Mouse (Mus musculus): ENCODE data around the gene Sgip1. TPM values are rescaled to one million over a fixed set of nuclear protein-coding genes. Genes with fewer than 3 reads are reported as not detected.
A peak's percentile ranks its signal among the peaks of the same experiment; 100 is the strongest.

The Sgip1 gene
- polyA plus RNA-seq, 1 experiment from 2014 or later: 21.6 TPM

DNA sequence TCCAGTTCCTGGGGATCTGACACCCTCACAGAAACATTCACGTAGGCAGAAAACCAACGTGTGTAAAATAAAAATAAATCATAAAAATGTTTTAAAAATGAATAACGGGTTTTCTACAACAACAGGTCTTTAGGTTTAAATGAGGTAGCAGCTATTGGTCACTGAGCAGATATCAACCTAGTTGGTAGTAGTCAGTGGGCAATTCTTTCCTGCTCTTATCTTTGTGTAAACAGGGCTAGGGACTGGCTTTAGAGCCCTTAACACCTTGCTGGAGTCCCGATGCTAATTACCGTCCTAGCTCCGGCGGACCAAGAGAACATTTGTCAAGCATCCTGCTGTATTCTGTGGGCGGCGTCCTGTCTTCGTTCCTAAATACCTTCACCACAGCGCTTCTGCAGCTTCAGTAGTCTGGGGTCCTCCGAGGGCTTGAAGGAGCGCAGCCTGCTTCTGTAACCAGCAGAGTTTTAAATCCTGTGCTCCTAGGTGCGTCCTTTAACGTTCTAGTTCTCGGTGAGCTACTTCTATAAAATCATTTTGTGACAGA is 236.8 kb downstream of the Sgip1 start:
- Histone ChIP-seq H3K4me2 (ENCODE audit: low read length) (peak overlapping the region; percentile 28; the same call in 1 of the 2 replicates), H3K4me1 (ENCODE audit: control insufficient read depth, insufficient read depth, low read length) (peaks cover 6% of the 10 kb centered on the region; the same call in 1 of the 2 replicates), H3K27ac (ENCODE audit: low read depth, low read length) (no peak overlapping the region), H3K36me3 (ENCODE audit: control insufficient read depth, insufficient read depth, low read length) (no peaks in the 10 kb centered on the region), H3K9ac (ENCODE audit: low read length) (no peak overlapping the region), H3K27me3 (replicated peaks; ENCODE audit: control insufficient read depth, insufficient read depth, low read length) (peaks cover 23% of the 10 kb centered on the region; the same call in 1 of the 2 replicates), H3K4me3 (ENCODE audit: low read depth, low read length) (no peak overlapping the region), H3K9me3 (replicated peaks; ENCODE audit: control insufficient read depth, low read length) (no peaks in the 10 kb centered on the region)
- DNase-seq (ENCODE audit: low spot score): peak; percentile 22
- 11% methylated on average over 16 of the region's 16 CpGs for WGBS
- ATAC-seq: no peak

DNA sequence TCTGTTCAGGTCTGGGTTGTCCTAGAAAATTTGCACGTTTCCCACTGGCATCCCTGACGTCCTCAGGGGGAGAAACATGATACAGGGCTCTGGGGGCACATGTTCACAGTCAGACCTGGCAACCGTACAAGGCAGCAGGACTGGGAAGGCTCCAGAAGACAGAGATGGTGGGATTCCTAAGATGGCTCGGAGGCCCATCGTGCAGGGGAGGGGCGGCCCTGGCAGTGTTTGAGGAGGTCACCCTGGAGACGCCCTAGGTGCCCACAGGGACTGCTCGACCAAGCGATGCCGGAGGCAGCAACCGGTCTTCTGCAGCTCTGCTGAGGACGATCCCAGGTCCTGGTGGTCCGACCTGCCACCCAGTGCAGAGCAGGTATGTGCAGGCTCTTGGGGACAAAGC is 237.3 kb downstream of the Sgip1 start, which contains the start of gene Tctex1d1:
TSS of gene Tctex1d1 (plus strand) at position 167 of the 400 bp plus-strand sequence.
- Histone ChIP-seq H3K27ac (ENCODE audit: low read depth, low read length) (no peak within 1 kb of the TSS), H3K4me1 (ENCODE audit: control insufficient read depth, insufficient read depth, low read length) (peaks cover 6% of the 10 kb centered on the region; the same call in 1 of the 2 replicates), H3K27me3 (replicated peaks; ENCODE audit: control insufficient read depth, insufficient read depth, low read length) (peaks cover 23% of the 10 kb centered on the region; the same call in 1 of the 2 replicates), H3K36me3 (ENCODE audit: control insufficient read depth, insufficient read depth, low read length) (no peaks in the 10 kb centered on the region), H3K4me2 (ENCODE audit: low read length) (peak within 1 kb of the TSS; percentile 44), H3K9me3 (replicated peaks; ENCODE audit: control insufficient read depth, low read length) (no peaks in the 10 kb centered on the region), H3K9ac (ENCODE audit: low read length) (0 out of 2 replicates have a peak within 1 kb of the TSS, but pooled peaks have one; percentile 13), H3K4me3 (ENCODE audit: low read depth, low read length) (peak within 1 kb of the TSS; percentile 21)
- 3% methylated on average over 13 of the region's 13 CpGs for WGBS
- ATAC-seq (0 out of 2 replicates have a peak, but pooled peaks have one; percentile 37), DNase-seq (ENCODE audit: low spot score) (peak; percentile 45)

DNA sequence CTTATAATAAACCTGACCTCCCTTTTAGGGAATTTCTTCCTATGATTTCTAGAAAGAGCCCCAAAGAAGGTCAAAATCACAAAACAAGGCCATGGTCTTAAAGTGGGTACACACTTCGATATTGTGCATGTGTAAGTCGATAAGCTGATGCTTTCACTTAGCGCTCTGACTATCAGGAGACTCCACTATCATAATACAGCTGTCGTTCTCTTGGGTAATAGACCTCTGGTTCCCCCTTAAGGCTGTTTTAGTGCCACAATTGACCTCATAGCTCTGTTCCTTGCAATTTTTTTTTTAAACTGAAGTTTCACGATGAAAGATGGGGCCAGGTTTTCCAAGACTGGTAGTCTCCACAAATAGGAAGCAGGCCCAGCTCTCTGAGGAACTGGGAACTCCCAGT is 238.3 kb downstream of the Sgip1 start:
- no peak for DNase-seq (ENCODE audit: low spot score)

DNA sequence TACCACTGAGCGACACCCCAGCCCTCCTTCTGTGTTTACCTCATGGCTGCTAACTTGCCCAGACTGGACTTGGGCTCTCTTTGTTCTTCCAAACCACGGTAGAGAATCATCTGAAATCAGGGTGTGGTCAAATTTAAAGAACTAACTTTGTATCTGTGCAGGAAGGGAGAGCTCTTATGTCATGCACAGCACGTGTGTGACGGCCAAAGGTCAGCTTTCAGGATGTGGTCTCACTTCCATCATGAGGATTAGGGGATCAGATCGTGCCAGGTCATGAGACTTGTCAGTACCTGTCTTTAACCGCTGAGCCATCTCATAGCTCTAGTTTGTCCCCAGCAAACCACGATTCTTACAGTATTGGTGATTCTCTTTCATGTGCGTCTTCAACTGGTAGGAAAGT is 240.6 kb downstream of the Sgip1 start:
- Histone ChIP-seq H3K27me3 (replicated peaks; ENCODE audit: control insufficient read depth, insufficient read depth, low read length) (peaks cover 19% of the 10 kb centered on the region; the same call in 1 of the 2 replicates), H3K4me1 (ENCODE audit: control insufficient read depth, insufficient read depth, low read length) (peaks cover 6% of the 10 kb centered on the region; the same call in 1 of the 2 replicates), H3K4me3 (ENCODE audit: low read depth, low read length) (no peak overlapping the region), H3K36me3 (ENCODE audit: control insufficient read depth, insufficient read depth, low read length) (no peaks in the 10 kb centered on the region), H3K4me2 (ENCODE audit: low read length) (no peak overlapping the region), H3K27ac (ENCODE audit: low read depth, low read length) (no peak overlapping the region), H3K9ac (ENCODE audit: low read length) (no peak overlapping the region), H3K9me3 (replicated peaks; ENCODE audit: control insufficient read depth, low read length) (no peaks in the 10 kb centered on the region)
- ATAC-seq: no peak
- WGBS: 90% methylated on average over 8 of the region's 8 CpGs
- no peak for DNase-seq (ENCODE audit: low spot score)

More for the DNA sequence above, 238.3 kb downstream of the Sgip1 start:
- H3K36me3 ChIP-seq (ENCODE audit: control insufficient read depth, insufficient read depth, low read length): no peaks in the 10 kb centered on the region
- H3K4me1 ChIP-seq (ENCODE audit: control insufficient read depth, insufficient read depth, low read length): peaks cover 6% of the 10 kb centered on the region; the same call in 1 of the 2 replicates
- H3K4me2 ChIP-seq (ENCODE audit: low read length): no peak overlapping the region; the same call in 1 of the 2 replicates
- peaks cover 23% of the 10 kb centered on the region; the same call in 1 of the 2 replicates for H3K27me3 ChIP-seq (replicated peaks; ENCODE audit: control insufficient read depth, insufficient read depth, low read length)
- no peaks in the 10 kb centered on the region for H3K9me3 ChIP-seq (replicated peaks; ENCODE audit: control insufficient read depth, low read length)
- ATAC-seq: no peak
- 62% methylated on average over 5 of the region's 5 CpGs for WGBS
- no peak overlapping the region for H3K27ac ChIP-seq (ENCODE audit: low read depth, low read length)
- no peak overlapping the region for H3K9ac ChIP-seq (ENCODE audit: low read length)
- H3K4me3 ChIP-seq (ENCODE audit: low read depth, low read length): no peak overlapping the region

DNA sequence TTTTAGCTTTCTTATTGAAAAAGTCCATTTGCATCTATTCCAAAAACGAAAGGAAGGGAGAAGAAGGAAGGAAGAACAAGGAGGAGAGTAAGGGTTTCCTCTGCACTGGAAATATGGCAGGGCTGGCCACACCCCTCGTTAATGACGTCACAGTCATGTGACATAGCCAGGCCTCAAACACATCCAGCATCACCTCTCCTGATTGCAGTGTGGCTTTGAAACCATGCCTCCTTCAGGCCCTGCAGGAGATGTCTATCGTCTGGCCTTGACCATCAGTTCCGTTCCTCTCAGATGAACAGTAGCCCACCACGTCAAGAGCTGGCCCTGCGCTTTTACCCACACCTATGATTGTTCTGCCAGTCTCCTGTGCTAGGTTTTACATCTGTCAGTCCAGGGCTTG is 245.1 kb downstream of the Sgip1 start:
- Histone ChIP-seq H3K9me3 (replicated peaks; ENCODE audit: control insufficient read depth, low read length) (no peaks in the 10 kb centered on the region), H3K27me3 (replicated peaks; ENCODE audit: control insufficient read depth, insufficient read depth, low read length) (no peaks in the 10 kb centered on the region), H3K9ac (ENCODE audit: low read length) (no peak overlapping the region), H3K4me2 (ENCODE audit: low read length) (no peak overlapping the region), H3K4me3 (ENCODE audit: low read depth, low read length) (no peak overlapping the region), H3K4me1 (ENCODE audit: control insufficient read depth, insufficient read depth, low read length) (no peaks in the 10 kb centered on the region), H3K36me3 (ENCODE audit: control insufficient read depth, insufficient read depth, low read length) (no peaks in the 10 kb centered on the region), H3K27ac (ENCODE audit: low read depth, low read length) (no peak overlapping the region)
- DNase-seq (ENCODE audit: low spot score) (no peak), ATAC-seq (no peak)
- WGBS: 78% methylated on average over 7 of the region's 7 CpGs

DNA sequence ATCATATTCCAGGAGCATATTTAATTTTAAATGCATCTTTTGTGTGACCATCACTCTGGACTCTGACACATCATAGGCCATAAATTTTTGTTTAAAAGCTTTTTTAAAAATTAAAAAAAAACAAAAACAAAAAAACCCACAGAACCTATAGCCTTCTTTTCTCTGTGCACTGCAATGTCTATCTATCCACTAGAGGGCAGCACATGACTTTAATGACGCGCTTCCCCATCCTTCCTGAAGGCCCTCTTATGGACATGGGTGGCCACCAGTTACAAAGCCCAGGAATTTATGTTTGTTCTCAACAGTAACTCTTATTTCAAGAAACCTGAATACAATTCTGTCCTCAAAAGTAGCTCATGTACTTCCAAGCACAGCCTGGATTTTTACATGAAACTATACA is 245.8 kb downstream of the Sgip1 start:
- Histone ChIP-seq H3K4me2 (ENCODE audit: low read length) (no peak overlapping the region), H3K27me3 (replicated peaks; ENCODE audit: control insufficient read depth, insufficient read depth, low read length) (no peaks in the 10 kb centered on the region), H3K4me3 (ENCODE audit: low read depth, low read length) (no peak overlapping the region), H3K36me3 (ENCODE audit: control insufficient read depth, insufficient read depth, low read length) (no peaks in the 10 kb centered on the region), H3K9me3 (replicated peaks; ENCODE audit: control insufficient read depth, low read length) (no peaks in the 10 kb centered on the region), H3K9ac (ENCODE audit: low read length) (no peak overlapping the region), H3K4me1 (ENCODE audit: control insufficient read depth, insufficient read depth, low read length) (no peaks in the 10 kb centered on the region), H3K27ac (ENCODE audit: low read depth, low read length) (no peak overlapping the region)
- ATAC-seq (peak; percentile 84), DNase-seq (ENCODE audit: low spot score) (peak; percentile 87)
- 3% methylated on average over 2 of the region's 2 CpGs for WGBS

DNA sequence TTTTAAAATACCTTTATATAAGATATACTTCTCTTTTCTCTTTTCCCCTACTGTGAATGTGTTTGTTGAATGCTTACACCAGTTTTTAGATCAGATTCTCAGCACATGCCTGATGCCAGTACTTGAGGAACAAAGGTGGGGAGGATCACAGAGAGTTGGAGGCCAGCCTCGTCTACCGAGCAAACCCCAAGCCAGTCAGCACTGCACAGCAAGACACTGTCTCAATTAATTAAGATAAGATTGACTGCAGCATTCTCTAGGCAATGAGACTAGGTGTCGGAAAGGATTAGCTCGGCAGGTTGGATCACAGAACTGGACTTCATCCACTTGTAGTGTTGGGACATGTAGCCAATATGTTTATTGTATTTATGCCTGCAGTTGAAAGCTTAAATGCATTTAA is 246.2 kb downstream of the Sgip1 start:
- peak; percentile 52; the same call in 1 of the 2 replicates for ATAC-seq
- Histone ChIP-seq H3K4me3 (ENCODE audit: low read depth, low read length) (no peak overlapping the region), H3K27me3 (replicated peaks; ENCODE audit: control insufficient read depth, insufficient read depth, low read length) (no peaks in the 10 kb centered on the region), H3K4me1 (ENCODE audit: control insufficient read depth, insufficient read depth, low read length) (no peaks in the 10 kb centered on the region), H3K4me2 (ENCODE audit: low read length) (no peak overlapping the region), H3K27ac (ENCODE audit: low read depth, low read length) (no peak overlapping the region), H3K9ac (ENCODE audit: low read length) (no peak overlapping the region), H3K9me3 (replicated peaks; ENCODE audit: control insufficient read depth, low read length) (no peaks in the 10 kb centered on the region), H3K36me3 (ENCODE audit: control insufficient read depth, insufficient read depth, low read length) (no peaks in the 10 kb centered on the region)
- DNase-seq (ENCODE audit: low spot score): no peak
- WGBS: 16% methylated on average over 4 of the region's 4 CpGs

DNA sequence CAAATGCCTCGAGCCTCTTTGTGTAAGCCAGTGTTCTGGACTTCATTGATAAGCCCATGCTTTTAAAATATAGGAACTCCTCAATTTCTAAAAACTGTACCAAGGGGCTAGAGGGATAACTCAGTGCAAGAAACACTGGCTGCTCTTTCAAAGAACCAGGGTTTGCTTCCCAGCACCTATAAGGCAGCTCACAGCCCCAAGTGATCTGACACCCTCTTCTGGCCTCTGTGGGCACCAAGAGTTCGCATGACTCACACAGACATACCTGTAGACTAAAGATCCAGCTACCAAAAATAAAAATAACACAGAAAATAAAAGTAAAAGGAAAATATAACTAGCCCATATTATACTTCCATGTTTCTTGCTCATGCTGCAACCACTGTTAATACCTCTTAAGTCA is 246.7 kb downstream of the Sgip1 start:
- ATAC-seq: no peak
- Histone ChIP-seq H3K27me3 (replicated peaks; ENCODE audit: control insufficient read depth, insufficient read depth, low read length) (no peaks in the 10 kb centered on the region), H3K36me3 (ENCODE audit: control insufficient read depth, insufficient read depth, low read length) (no peaks in the 10 kb centered on the region), H3K4me1 (ENCODE audit: control insufficient read depth, insufficient read depth, low read length) (no peaks in the 10 kb centered on the region), H3K27ac (ENCODE audit: low read depth, low read length) (no peak overlapping the region), H3K9me3 (replicated peaks; ENCODE audit: control insufficient read depth, low read length) (no peaks in the 10 kb centered on the region), H3K4me3 (ENCODE audit: low read depth, low read length) (no peak overlapping the region), H3K9ac (ENCODE audit: low read length) (no peak overlapping the region), H3K4me2 (ENCODE audit: low read length) (no peak overlapping the region)
- no peak for DNase-seq (ENCODE audit: low spot score)
- 60% methylated on average over 2 of the region's 2 CpGs for WGBS

DNA sequence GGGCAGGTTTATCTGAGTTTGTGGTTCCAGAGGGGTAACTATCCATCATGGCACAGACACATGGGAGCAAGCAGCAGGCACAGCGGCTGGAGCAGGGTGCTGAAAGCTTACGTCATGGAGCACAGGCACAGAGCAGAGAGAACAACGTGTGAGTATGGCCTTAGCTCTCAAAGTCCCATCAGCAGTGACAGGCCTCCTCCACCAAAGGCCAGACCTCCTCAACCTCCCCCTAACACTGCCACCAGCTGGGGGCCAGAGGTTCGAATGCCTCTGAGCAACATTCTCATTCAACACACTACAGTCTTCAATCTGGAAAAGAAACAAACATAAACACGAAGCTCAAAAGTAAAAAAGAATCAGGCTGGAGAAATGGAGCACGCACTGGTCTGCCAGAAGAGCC is 247.4 kb downstream of the Sgip1 start:
- no peaks in the 10 kb centered on the region for H3K27me3 ChIP-seq (replicated peaks; ENCODE audit: control insufficient read depth, insufficient read depth, low read length)
- 85% methylated on average over 6 of the region's 6 CpGs for WGBS
- no peak overlapping the region for H3K9ac ChIP-seq (ENCODE audit: low read length)
- no peaks in the 10 kb centered on the region for H3K4me1 ChIP-seq (ENCODE audit: control insufficient read depth, insufficient read depth, low read length)
- no peak overlapping the region for H3K4me3 ChIP-seq (ENCODE audit: low read depth, low read length)
- no peaks in the 10 kb centered on the region for H3K9me3 ChIP-seq (replicated peaks; ENCODE audit: control insufficient read depth, low read length)
- no peak overlapping the region for H3K4me2 ChIP-seq (ENCODE audit: low read length)
- ATAC-seq: no peak
- no peaks in the 10 kb centered on the region for H3K36me3 ChIP-seq (ENCODE audit: control insufficient read depth, insufficient read depth, low read length)
- H3K27ac ChIP-seq (ENCODE audit: low read depth, low read length): no peak overlapping the region
- DNase-seq (ENCODE audit: low spot score): no peak
